Mouse (Mus musculus): ENCODE results near the gene Klhl29. TPM values are rescaled to one million over a fixed set of nuclear protein-coding genes. Genes with fewer than 3 reads are reported as not detected.

Gene Klhl29
- total and polyA plus RNA-seq, 3 experiments, result 0.41 to 0.57 (median 0.42) TPM

DNA sequence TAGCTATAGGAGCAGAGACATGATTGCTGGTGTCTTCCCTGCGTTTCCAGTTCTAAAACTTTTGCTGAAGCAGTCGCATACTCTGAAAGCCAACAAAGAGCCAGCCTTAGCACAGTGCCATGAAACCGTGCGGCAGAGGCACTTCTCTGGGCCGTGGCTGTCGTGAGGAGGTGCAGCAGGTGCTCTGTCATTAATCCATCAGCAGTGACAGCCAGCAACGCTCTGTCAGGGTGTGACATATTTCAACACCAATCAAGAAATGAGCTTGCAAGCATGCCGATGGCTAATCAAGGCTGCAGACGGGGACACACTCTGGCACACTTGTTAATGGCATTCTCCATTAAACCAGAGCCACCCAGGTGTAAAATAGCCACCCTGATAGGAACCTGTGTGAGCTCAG lies 40.5 kb downstream of the Klhl29 start:
- intact Hi-C loops (cut with DNase I), result no loop called here
- no peak for DNase-seq

DNA sequence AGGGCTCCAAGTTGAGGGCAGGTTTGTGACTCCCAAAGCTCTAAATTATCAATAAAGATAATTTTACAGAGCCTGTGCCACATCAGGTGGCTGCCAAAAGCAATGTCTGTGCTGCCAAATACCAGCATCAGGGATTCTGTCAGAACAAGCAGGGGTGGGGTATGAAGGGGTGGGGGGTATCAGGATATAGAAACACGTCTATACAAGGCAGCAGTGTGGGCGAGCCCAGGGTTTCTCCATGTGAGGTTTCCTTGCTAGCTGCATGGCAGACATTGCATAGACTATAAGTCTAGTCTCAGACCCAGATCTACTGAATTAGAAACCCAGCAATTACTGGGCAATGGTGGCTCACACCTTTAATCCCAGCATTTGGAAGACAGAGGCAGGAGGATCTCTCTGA lies 41.3 kb downstream of the Klhl29 start:
- H3K36me3 ChIP-seq (ENCODE audit: control insufficient read depth, insufficient read depth, low read length), result no peaks in the 10 kb centered on the region
- intact Hi-C loops (cut with DNase I), result no loop called here
- no peak overlapping the region for H3K9ac ChIP-seq (ENCODE audit: low read depth, low read length)
- no peak overlapping the region for H3K4me3 ChIP-seq
- H3K79me2 ChIP-seq (replicated peaks; ENCODE audit: control insufficient read depth, insufficient read depth, low read length), result no peaks in the 10 kb centered on the region
- WGBS, result 86% methylated on average over 2 of the region's 2 CpGs
- DNase-seq, result no peak
- no peaks in the 10 kb centered on the region for H3K27me3 ChIP-seq (ENCODE audit: control insufficient read depth, insufficient read depth, low read length)
- H3K27ac ChIP-seq, result no peak overlapping the region
- peaks cover 3% of the 10 kb centered on the region; the same call in 1 of the 2 replicates for H3K4me1 ChIP-seq (ENCODE audit: control insufficient read depth, insufficient read depth, low read length)
- TF ChIP-seq EP300 (IDR thresholded peaks at IDR 0.05; ENCODE audit: insufficient read depth, low read depth, low read length), result no peak
- TF ChIP-seq CTCF (IDR thresholded peaks at IDR 0.05), result no peak
- TF ChIP-seq POLR2A (IDR thresholded peaks at IDR 0.05; ENCODE audit: insufficient read depth, low read depth, low read length), result no peak

More for the DNA sequence above, 40.5 kb downstream of the Klhl29 start:
- H3K27ac ChIP-seq, result no peak overlapping the region
- H3K4me3 ChIP-seq, result no peak overlapping the region
- no peak overlapping the region for H3K9ac ChIP-seq (ENCODE audit: low read depth, low read length)
- no peaks in the 10 kb centered on the region for H3K79me2 ChIP-seq (replicated peaks; ENCODE audit: control insufficient read depth, insufficient read depth, low read length)
- H3K36me3 ChIP-seq (ENCODE audit: control insufficient read depth, insufficient read depth, low read length), result no peaks in the 10 kb centered on the region
- H3K27me3 ChIP-seq (ENCODE audit: control insufficient read depth, insufficient read depth, low read length), result no peaks in the 10 kb centered on the region
- WGBS, result 67% methylated on average over 9 of the region's 9 CpGs
- H3K4me1 ChIP-seq (ENCODE audit: control insufficient read depth, insufficient read depth, low read length), result peaks cover 3% of the 10 kb centered on the region; the same call in 1 of the 2 replicates
- TF ChIP-seq POLR2A (IDR thresholded peaks at IDR 0.05; ENCODE audit: insufficient read depth, low read depth, low read length) (no peak), EP300 (IDR thresholded peaks at IDR 0.05; ENCODE audit: insufficient read depth, low read depth, low read length) (no peak), CTCF (IDR thresholded peaks at IDR 0.05) (no peak)

DNA sequence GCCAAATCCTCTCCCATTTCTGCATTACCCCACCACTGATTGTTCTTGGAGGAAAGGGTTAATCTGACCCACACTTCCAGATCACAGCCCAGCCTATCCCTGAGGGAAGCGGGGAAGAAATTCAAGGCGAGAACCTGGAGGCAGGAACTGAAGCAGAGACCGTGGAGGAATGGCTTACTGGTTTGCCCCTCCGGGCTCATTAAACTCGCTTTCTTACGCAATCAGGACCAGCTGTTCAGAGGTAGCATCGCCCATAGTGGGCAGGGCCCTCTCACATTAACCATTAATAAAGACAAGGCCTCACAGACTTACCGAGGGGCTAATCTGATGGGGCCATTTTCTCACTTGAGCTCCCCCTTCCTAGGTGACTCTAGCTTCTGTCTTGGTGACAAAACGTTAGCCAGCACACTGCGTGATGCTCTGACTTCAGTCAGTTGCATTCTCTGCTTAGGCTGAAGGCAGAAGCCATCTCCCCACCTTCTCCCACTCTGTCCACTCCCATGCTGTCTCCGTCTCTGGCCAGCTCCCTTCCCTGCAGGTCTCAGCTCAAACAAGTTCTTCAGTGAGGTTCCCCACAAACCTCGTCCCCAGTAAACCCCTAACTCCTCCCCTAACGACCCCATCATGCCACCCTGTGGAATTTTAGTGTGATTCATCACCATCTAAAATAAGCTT lies 43.5 kb downstream of the Klhl29 start:
- Histone ChIP-seq H3K27me3 (ENCODE audit: control insufficient read depth, insufficient read depth, low read length) (no peaks in the 10 kb centered on the region), H3K4me3 (no peak overlapping the region), H3K4me1 (ENCODE audit: control insufficient read depth, insufficient read depth, low read length) (peaks cover under 1% of the 10 kb centered on the region; the same call in 1 of the 2 replicates), H3K36me3 (ENCODE audit: control insufficient read depth, insufficient read depth, low read length) (no peaks in the 10 kb centered on the region), H3K9ac (ENCODE audit: low read depth, low read length) (no peak overlapping the region), H3K27ac (no peak overlapping the region), H3K79me2 (replicated peaks; ENCODE audit: control insufficient read depth, insufficient read depth, low read length) (no peaks in the 10 kb centered on the region)
- TF ChIP-seq EP300 (IDR thresholded peaks at IDR 0.05; ENCODE audit: insufficient read depth, low read depth, low read length) (no peak), POLR2A (IDR thresholded peaks at IDR 0.05; ENCODE audit: insufficient read depth, low read depth, low read length) (no peak)
- 73% methylated on average over 13 of the region's 13 CpGs for WGBS
- DNase-seq, result no peak
- intact Hi-C loops (cut with DNase I), result no loop called here

DNA sequence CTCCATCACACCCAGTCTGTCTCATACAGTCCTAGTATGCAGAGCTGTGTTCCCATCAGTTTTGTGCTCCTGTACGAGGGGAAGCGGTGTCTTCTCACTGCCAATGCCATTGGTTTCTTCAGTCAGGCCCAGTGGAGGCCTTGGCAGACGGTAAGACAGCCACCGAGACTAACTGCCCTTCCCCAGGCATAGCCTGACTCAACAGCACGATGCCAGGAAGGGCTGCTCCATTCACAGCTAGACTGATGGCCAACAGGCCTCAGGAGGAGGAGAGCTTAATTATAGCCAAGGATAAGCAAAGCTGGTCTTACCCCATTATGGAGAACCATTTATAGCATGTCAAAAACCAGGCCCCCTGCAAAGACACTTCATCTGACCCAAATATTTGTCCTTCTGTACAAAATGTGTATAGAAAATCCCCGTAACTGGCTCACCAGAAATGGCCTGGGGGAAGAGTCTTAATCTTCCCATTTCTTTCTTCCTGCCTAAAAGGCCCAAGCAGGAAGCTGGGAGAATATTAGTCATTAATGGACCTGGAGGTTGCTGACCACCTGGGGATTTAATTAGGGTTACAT lies 44.9 kb downstream of the Klhl29 start:
- 84% methylated on average over 6 of the region's 6 CpGs for WGBS
- intact Hi-C loops (cut with DNase I), result no loop called here

DNA sequence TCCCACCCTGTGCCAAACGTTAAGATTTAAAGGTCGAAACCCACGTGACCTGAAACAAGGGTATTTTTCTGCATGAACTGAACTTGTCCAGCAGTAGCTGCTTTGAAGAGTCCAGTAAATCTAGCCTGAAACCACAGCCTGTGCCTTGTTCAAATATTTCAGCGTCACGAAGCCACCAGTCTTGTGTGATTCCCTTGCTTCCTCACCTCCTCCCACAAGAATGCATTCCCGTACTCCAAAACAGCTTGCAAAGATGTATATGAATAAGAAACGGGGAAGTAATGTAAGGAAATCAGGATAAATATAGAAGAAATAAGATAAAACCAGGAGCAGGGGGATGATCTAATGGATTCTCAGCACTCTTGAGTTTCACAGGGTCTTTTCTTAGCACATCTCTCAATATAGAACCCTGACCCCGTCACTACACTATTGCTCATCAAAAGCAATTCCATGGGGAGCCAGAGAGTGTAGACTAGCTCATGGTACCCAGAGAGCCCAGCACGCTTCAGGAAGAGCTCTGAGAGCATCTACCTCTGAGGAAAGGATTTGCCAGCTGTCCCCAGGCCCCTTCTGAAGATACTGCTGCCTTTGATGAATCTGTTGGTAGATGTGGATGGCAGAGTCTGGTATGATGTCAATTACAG lies 52.9 kb downstream of the Klhl29 start:
- no peak for DNase-seq
- Histone ChIP-seq H3K79me2 (replicated peaks; ENCODE audit: control insufficient read depth, insufficient read depth, low read length) (no peaks in the 10 kb centered on the region), H3K4me1 (ENCODE audit: control insufficient read depth, insufficient read depth, low read length) (no peaks in the 10 kb centered on the region), H3K27ac (no peak overlapping the region), H3K27me3 (ENCODE audit: control insufficient read depth, insufficient read depth, low read length) (no peaks in the 10 kb centered on the region), H3K4me3 (no peak overlapping the region), H3K36me3 (ENCODE audit: control insufficient read depth, insufficient read depth, low read length) (no peaks in the 10 kb centered on the region), H3K9ac (ENCODE audit: low read depth, low read length) (no peak overlapping the region)
- intact Hi-C loops (cut with DNase I), result no loop called here
- 73% methylated on average over 9 of the region's 9 CpGs for WGBS
- TF ChIP-seq CTCF (IDR thresholded peaks at IDR 0.05) (no peak), EP300 (IDR thresholded peaks at IDR 0.05; ENCODE audit: insufficient read depth, low read depth, low read length) (no peak), POLR2A (IDR thresholded peaks at IDR 0.05; ENCODE audit: insufficient read depth, low read depth, low read length) (no peak)

More for the DNA sequence above, 44.9 kb downstream of the Klhl29 start:
- no peak overlapping the region for H3K9ac ChIP-seq (ENCODE audit: low read depth, low read length)
- no peak overlapping the region for H3K4me3 ChIP-seq
- no peak overlapping the region for H3K27ac ChIP-seq
- TF ChIP-seq CTCF (IDR thresholded peaks at IDR 0.05) (no peak), EP300 (IDR thresholded peaks at IDR 0.05; ENCODE audit: insufficient read depth, low read depth, low read length) (no peak), POLR2A (IDR thresholded peaks at IDR 0.05; ENCODE audit: insufficient read depth, low read depth, low read length) (no peak)
- no peaks in the 10 kb centered on the region for H3K79me2 ChIP-seq (replicated peaks; ENCODE audit: control insufficient read depth, insufficient read depth, low read length)
- no peak for DNase-seq
- no peaks in the 10 kb centered on the region for H3K4me1 ChIP-seq (ENCODE audit: control insufficient read depth, insufficient read depth, low read length)
- no peaks in the 10 kb centered on the region for H3K36me3 ChIP-seq (ENCODE audit: control insufficient read depth, insufficient read depth, low read length)
- no peaks in the 10 kb centered on the region for H3K27me3 ChIP-seq (ENCODE audit: control insufficient read depth, insufficient read depth, low read length)

DNA sequence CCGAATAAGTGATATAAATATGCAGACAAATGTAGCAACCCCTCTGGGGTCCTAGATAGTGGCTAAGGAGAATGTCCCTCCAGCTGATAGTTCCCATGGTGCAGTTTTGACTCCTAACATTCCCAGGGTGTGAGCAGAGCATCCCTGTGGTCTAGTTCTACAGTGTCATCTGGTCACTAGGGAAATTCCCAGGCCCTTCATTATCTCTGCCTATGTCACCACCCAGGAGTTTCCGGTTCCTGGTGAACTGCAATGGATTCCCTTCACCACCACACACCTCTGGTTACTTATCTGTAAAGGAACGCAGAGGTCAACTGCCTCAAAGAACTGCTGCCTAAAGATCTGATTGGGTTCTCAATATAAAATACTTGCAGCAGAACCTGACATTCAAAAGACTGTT lies 54.5 kb downstream of the Klhl29 start:
- no peak for DNase-seq
- H3K79me2 ChIP-seq (replicated peaks; ENCODE audit: control insufficient read depth, insufficient read depth, low read length), result no peaks in the 10 kb centered on the region
- H3K27ac ChIP-seq, result no peak overlapping the region
- WGBS, result 57% methylated on average over 3 of the region's 3 CpGs
- no peaks in the 10 kb centered on the region for H3K4me1 ChIP-seq (ENCODE audit: control insufficient read depth, insufficient read depth, low read length)
- no peaks in the 10 kb centered on the region for H3K27me3 ChIP-seq (ENCODE audit: control insufficient read depth, insufficient read depth, low read length)
- intact Hi-C loops (cut with DNase I), result no loop called here
- H3K4me3 ChIP-seq, result no peak overlapping the region
- H3K36me3 ChIP-seq (ENCODE audit: control insufficient read depth, insufficient read depth, low read length), result no peaks in the 10 kb centered on the region
- no peak for TF ChIP-seq POLR2A (IDR thresholded peaks at IDR 0.05; ENCODE audit: insufficient read depth, low read depth, low read length)
- TF ChIP-seq EP300 (IDR thresholded peaks at IDR 0.05; ENCODE audit: insufficient read depth, low read depth, low read length), result no peak
- TF ChIP-seq CTCF (IDR thresholded peaks at IDR 0.05), result no peak
- no peak overlapping the region for H3K9ac ChIP-seq (ENCODE audit: low read depth, low read length)
